Mouse (Mus musculus) ES-Bruce4 (cell line): ENCODE measurements at regions not wholly inside any gene's neighbourhood (a gene's known extent, or its start where the extent isn't known, plus 50 kb on each side); places are given as distances from the start of the nearest gene placed in this dataset.
A peak's percentile ranks its signal among the peaks of the same experiment; 100 is the strongest.
"Not testable (repeated sequence)": the region's sequence is repeated elsewhere in the genome, so short reads cannot be mapped to it uniquely, and the experiment has no call there.

ENCODE experiments used
- H3K27ac ChIP-seq: 2 replicates; pipeline ENCODE4 v1.5.1; 2012; ENCODE audit warnings: low read length, inconsistent platforms; ENCODE audit not compliant: insufficient read depth
- H3K27me3 ChIP-seq: 2 replicates; pipeline ENCODE4 v1.6.1; 2012; ENCODE audit warnings: mild to moderate bottlenecking, low read length, inconsistent platforms; ENCODE audit not compliant: control insufficient read depth, poor library complexity, insufficient read depth, severe bottlenecking
- H3K36me3 ChIP-seq: 2 replicates; pipeline ENCODE4 v1.6.1; 2012; ENCODE audit warnings: inconsistent platforms, mild to moderate bottlenecking, low read length, moderate library complexity; ENCODE audit not compliant: control insufficient read depth, poor library complexity, insufficient read depth, severe bottlenecking
- H3K4me1 ChIP-seq: one replicate; pipeline ENCODE4 v1.8.1; 2011; ENCODE audit warnings: low read length; ENCODE audit not compliant: control insufficient read depth, insufficient read depth
- H3K4me3 ChIP-seq: 2 replicates; pipeline ENCODE4 v1.5.1; 2011; ENCODE audit warnings: low read depth, mild to moderate bottlenecking, low read length
- H3K9ac ChIP-seq: 2 replicates; pipeline ENCODE4 v1.6.1; 2012; ENCODE audit warnings: low read depth, mild to moderate bottlenecking, inconsistent platforms; ENCODE audit not compliant: poor library complexity, severe bottlenecking
- H3K9me3 ChIP-seq: replicated peaks from 2 replicates; pipeline ENCODE4 v1.6.1; 2012; ENCODE audit warnings: mild to moderate bottlenecking, low read length, inconsistent platforms; ENCODE audit not compliant: control insufficient read depth, poor library complexity, insufficient read depth, severe bottlenecking
- CTCF ChIP-seq: IDR thresholded peaks from one replicate; pipeline ENCODE4 v1.8.1; 2011; ENCODE audit warnings: low read depth, low read length
- EP300 ChIP-seq: IDR thresholded peaks from 2 replicates; pipeline ENCODE4 v1.6.1; 2011; ENCODE audit warnings: low read depth, low read length; ENCODE audit not compliant: insufficient read depth
- POLR2A ChIP-seq: IDR thresholded peaks from one replicate; pipeline ENCODE4 v1.8.1; 2011; ENCODE audit warnings: low read length; ENCODE audit not compliant: insufficient read depth

GRCm38 (mm10) chr5:151733991-151734390 is 82.9 kb upstream of the Rfc3 start:
- Histone ChIP-seq H3K9me3 (no peaks in the 10 kb centered on the region), H3K9ac (no peak overlapping the region), H3K27me3 (no peaks in the 10 kb centered on the region), H3K4me1 (no peaks in the 10 kb centered on the region), H3K4me3 (no peak overlapping the region), H3K36me3 (no peaks in the 10 kb centered on the region), H3K27ac (no peak overlapping the region)
- TF ChIP-seq CTCF (no peak), POLR2A (no peak), EP300 (no peak)

DNA sequence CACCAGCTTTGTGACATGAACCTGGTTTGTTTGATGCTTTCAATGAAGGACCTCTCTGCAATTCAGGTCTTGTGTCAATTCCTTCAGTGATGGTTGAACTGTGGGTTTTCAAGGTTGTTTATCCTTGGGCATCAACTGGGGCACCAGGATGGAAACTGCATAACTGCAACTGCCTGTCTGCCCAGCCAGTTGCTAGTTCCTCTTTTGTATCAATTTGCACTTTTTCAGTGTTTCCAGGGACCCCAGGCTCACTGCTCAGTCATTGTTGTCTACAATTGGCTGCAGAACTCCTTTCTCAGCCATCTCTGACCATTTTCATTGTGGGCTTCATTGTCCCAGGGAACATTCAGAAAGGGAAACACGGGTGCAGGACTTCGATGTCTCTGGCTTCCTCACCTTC is 74.6 kb upstream of the Rfc3 start:
- H3K4me3 ChIP-seq, result no peak overlapping the region
- TF ChIP-seq CTCF (no peak), POLR2A (no peak), EP300 (no peak)
- no peak overlapping the region for H3K9ac ChIP-seq
- H3K27me3 ChIP-seq, result no peaks in the 10 kb centered on the region
- H3K9me3 ChIP-seq, result peaks cover 18% of the 10 kb centered on the region
- H3K4me1 ChIP-seq, result no peaks in the 10 kb centered on the region
- no peaks in the 10 kb centered on the region for H3K36me3 ChIP-seq
- no peak overlapping the region for H3K27ac ChIP-seq

DNA sequence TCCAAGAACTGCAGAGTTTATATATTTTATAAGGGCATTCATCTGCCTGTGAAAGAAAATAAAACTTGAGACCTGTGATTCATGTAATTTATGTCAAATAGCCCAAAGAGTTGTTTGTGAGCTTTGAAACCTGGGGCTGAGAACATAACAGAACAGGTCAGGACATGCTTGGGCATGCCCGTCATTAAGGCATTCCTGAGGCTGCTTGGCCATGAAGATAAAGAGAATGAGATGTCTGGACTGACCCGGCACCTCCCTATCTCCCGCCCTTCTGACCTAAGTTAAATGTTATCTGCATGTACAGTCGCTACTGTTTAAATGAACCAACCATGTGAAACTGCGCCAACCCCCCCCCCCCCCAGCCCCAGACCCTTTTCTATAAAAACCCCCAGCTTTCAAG is 73.4 kb upstream of the Rfc3 start:
- H3K9ac ChIP-seq, H3K4me3 ChIP-seq, H3K4me1 ChIP-seq, H3K27me3 ChIP-seq, H3K36me3 ChIP-seq: not testable (repeated sequence)
- Histone ChIP-seq H3K9me3 (peaks cover 18% of the 10 kb centered on the region), H3K27ac (peak overlapping the region; percentile 36; the same call in 1 of the 2 replicates)

GRCm38 (mm10) chr5:151722458-151722857 is 71.4 kb upstream of the Rfc3 start:
- no peaks in the 10 kb centered on the region for H3K27me3 ChIP-seq
- TF ChIP-seq POLR2A (no peak), EP300 (no peak), CTCF (no peak)
- peaks cover 18% of the 10 kb centered on the region for H3K9me3 ChIP-seq
- no peaks in the 10 kb centered on the region for H3K4me1 ChIP-seq
- no peaks in the 10 kb centered on the region for H3K36me3 ChIP-seq
- no peak overlapping the region for H3K4me3 ChIP-seq
- no peak overlapping the region for H3K9ac ChIP-seq
- H3K27ac ChIP-seq, result no peak overlapping the region

- not testable (repeated sequence) for H3K9ac ChIP-seq, H3K36me3 ChIP-seq, H3K27me3 ChIP-seq, H3K4me1 ChIP-seq, H3K4me3 ChIP-seq, H3K9me3 ChIP-seq, H3K27ac ChIP-seq
Observed at GRCm38 (mm10) chr5:151719757-151720156, 68.7 kb upstream of the Rfc3 start.

DNA sequence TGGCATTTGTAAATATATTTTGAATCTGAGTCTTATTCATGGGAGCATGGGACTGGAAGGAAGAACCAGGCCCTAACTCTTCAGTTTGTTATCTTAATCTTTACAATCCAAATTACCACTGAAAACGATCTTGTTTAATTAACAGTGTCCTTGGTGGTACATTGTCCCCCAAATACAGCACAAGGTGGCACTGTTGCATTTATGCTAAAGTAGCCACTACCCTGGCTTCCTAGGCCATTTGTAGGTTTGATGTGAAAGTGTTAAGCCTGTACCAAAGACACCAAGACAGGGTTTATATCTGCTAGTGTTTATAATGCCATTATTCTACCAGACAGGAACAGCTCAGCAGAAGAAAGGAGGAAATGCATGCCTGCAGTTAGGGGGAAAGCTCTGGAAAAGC is 66.9 kb upstream of the Rfc3 start:
- no peak overlapping the region for H3K4me3 ChIP-seq
- H3K27me3 ChIP-seq, result no peaks in the 10 kb centered on the region
- no peaks in the 10 kb centered on the region for H3K4me1 ChIP-seq
- H3K9ac ChIP-seq, result no peak overlapping the region
- H3K9me3 ChIP-seq, result no peaks in the 10 kb centered on the region
- no peaks in the 10 kb centered on the region for H3K36me3 ChIP-seq
- TF ChIP-seq EP300 (no peak), POLR2A (no peak), CTCF (no peak)
- no peak overlapping the region for H3K27ac ChIP-seq

DNA sequence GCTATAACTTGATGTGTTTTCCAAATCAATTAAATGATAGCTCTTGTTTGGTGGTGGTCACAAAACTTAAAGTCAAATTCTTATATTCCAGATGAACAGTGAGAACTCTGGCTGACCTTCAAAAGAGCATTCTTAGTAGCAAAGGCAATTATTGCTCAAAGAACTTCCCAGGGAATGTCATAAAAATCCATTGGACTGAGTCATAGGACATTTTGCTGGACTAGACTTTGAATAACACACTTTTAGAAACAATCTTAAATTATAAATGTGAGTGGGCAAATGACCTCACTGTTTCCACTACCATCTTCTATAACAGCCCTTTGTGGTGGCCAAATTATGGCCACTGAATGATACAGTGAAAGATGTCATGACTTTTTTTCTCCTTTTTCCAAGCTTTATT is 54.2 kb upstream of the Rfc3 start:
- no peaks in the 10 kb centered on the region for H3K36me3 ChIP-seq
- no peaks in the 10 kb centered on the region for H3K4me1 ChIP-seq
- no peak overlapping the region for H3K9ac ChIP-seq
- no peaks in the 10 kb centered on the region for H3K9me3 ChIP-seq
- H3K4me3 ChIP-seq, result no peak overlapping the region
- H3K27ac ChIP-seq, result no peak overlapping the region
- no peaks in the 10 kb centered on the region for H3K27me3 ChIP-seq
- no peak for TF ChIP-seq POLR2A
- no peak for TF ChIP-seq CTCF
- TF ChIP-seq EP300, result no peak
